Mouse (Mus musculus) liver, embryonic 14.5 days (tissue): Measurements from ENCODE around the gene Icam4.

Experiments
- CTCF ChIP-seq: IDR thresholded peaks from 2 replicates; pipeline ENCODE4 v1.5.1; 2016; ENCODE audit warnings: antibody characterized with exemption, low read depth, control low read depth
- EP300 ChIP-seq: IDR thresholded peaks from 2 replicates; pipeline ENCODE4 v1.6.1; 2016; ENCODE audit warnings: antibody characterized with exemption, low read depth

- no peak for TF ChIP-seq CTCF
- no peak for TF ChIP-seq EP300
Measured at GRCm38 (mm10) chr9:20990861-20991260, 38.3 kb upstream of the Icam4 start.
